Mouse (Mus musculus): Measurements from ENCODE around the gene Hsd17b13. TPM values are rescaled to one million over a fixed set of nuclear protein-coding genes. Genes with fewer than 3 reads are reported as not detected.

Hsd17b13 gene
- total and polyA plus RNA-seq, 2 experiments, result 179 to 252 TPM

- Histone ChIP-seq H3K79me2 (ENCODE audit: control insufficient read depth, insufficient read depth, low read length) (no peaks in the 10 kb centered on the region), H3K27me3 (ENCODE audit: control insufficient read depth, insufficient read depth, low read length) (no peaks in the 10 kb centered on the region), H3K36me3 (ENCODE audit: control insufficient read depth, insufficient read depth, low read length) (no peaks in the 10 kb centered on the region), H3K4me1 (ENCODE audit: control insufficient read depth, insufficient read depth, low read length) (peaks cover 4% of the 10 kb centered on the region), H3K4me3 (ENCODE audit: insufficient read depth, low read depth, low read length) (peak overlapping the region; percentile 75), H3K27ac (replicated peaks; ENCODE audit: insufficient read depth, low read depth, low read length) (peak overlapping the region; percentile 67), H3K9ac (ENCODE audit: low read depth, low read length) (peak overlapping the region; percentile 90)
- peak; percentile 83 for DNase-seq (ENCODE audit: extremely low read depth, low read depth, low spot score)
- 6% methylated on average over 27 of the region's 27 CpGs for WGBS
- TF ChIP-seq POLR2A (IDR thresholded peaks at IDR 0.05; ENCODE audit: extremely low read depth, insufficient read depth, low read length) (no peak), CTCF (IDR thresholded peaks at IDR 0.05; ENCODE audit: low read depth, low read length) (peak; percentile 66)
Measured at GRCm38 (mm10) chr5:103927429-103928195, 49.6 kb downstream of the Hsd17b13 start.

GRCm38 (mm10) chr5:103926398-103926797 is 50.8 kb downstream of the Hsd17b13 start:
- 71% methylated on average over 12 of the region's 12 CpGs for WGBS
- no peaks in the 10 kb centered on the region for H3K36me3 ChIP-seq (ENCODE audit: control insufficient read depth, insufficient read depth, low read length)
- TF ChIP-seq CTCF (IDR thresholded peaks at IDR 0.05; ENCODE audit: low read depth, low read length) (peak; percentile 62; the same call in 1 of the 2 replicates), POLR2A (IDR thresholded peaks at IDR 0.05; ENCODE audit: extremely low read depth, insufficient read depth, low read length) (no peak)
- peaks cover 4% of the 10 kb centered on the region for H3K4me1 ChIP-seq (ENCODE audit: control insufficient read depth, insufficient read depth, low read length)
- H3K9ac ChIP-seq (ENCODE audit: low read depth, low read length), result no peak overlapping the region
- H3K4me3 ChIP-seq (ENCODE audit: insufficient read depth, low read depth, low read length), result no peak overlapping the region
- peak; percentile 47 for DNase-seq (ENCODE audit: extremely low read depth, low read depth, low spot score)
- H3K27me3 ChIP-seq (ENCODE audit: control insufficient read depth, insufficient read depth, low read length), result no peaks in the 10 kb centered on the region
- H3K27ac ChIP-seq (replicated peaks; ENCODE audit: insufficient read depth, low read depth, low read length), result no peak overlapping the region
- H3K79me2 ChIP-seq (ENCODE audit: control insufficient read depth, insufficient read depth, low read length), result no peaks in the 10 kb centered on the region

- Histone ChIP-seq H3K4me1 (ENCODE audit: control insufficient read depth, insufficient read depth, low read length) (peaks cover 4% of the 10 kb centered on the region), H3K27ac (replicated peaks; ENCODE audit: insufficient read depth, low read depth, low read length) (no peak overlapping the region), H3K79me2 (ENCODE audit: control insufficient read depth, insufficient read depth, low read length) (no peaks in the 10 kb centered on the region), H3K36me3 (ENCODE audit: control insufficient read depth, insufficient read depth, low read length) (no peaks in the 10 kb centered on the region), H3K4me3 (ENCODE audit: insufficient read depth, low read depth, low read length) (no peak overlapping the region), H3K9ac (ENCODE audit: low read depth, low read length) (no peak overlapping the region), H3K27me3 (ENCODE audit: control insufficient read depth, insufficient read depth, low read length) (no peaks in the 10 kb centered on the region)
- DNase-seq (ENCODE audit: extremely low read depth, low read depth, low spot score), result no peak
- TF ChIP-seq POLR2A (IDR thresholded peaks at IDR 0.05; ENCODE audit: extremely low read depth, insufficient read depth, low read length), result no peak
- no peak for TF ChIP-seq CTCF (IDR thresholded peaks at IDR 0.05; ENCODE audit: low read depth, low read length)
- 78% methylated on average over 2 of the region's 2 CpGs for WGBS
Measured at GRCm38 (mm10) chr5:103923755-103924154, 53.5 kb downstream of the Hsd17b13 start.

- no peak overlapping the region for H3K4me3 ChIP-seq (ENCODE audit: insufficient read depth, low read depth, low read length)
- H3K36me3 ChIP-seq (ENCODE audit: control insufficient read depth, insufficient read depth, low read length), result no peaks in the 10 kb centered on the region
- DNase-seq (ENCODE audit: extremely low read depth, low read depth, low spot score), result no peak
- no peak overlapping the region for H3K27ac ChIP-seq (replicated peaks; ENCODE audit: insufficient read depth, low read depth, low read length)
- no peaks in the 10 kb centered on the region for H3K27me3 ChIP-seq (ENCODE audit: control insufficient read depth, insufficient read depth, low read length)
- no peak for TF ChIP-seq POLR2A (IDR thresholded peaks at IDR 0.05; ENCODE audit: extremely low read depth, insufficient read depth, low read length)
- TF ChIP-seq CTCF (IDR thresholded peaks at IDR 0.05; ENCODE audit: low read depth, low read length), result no peak
- WGBS, result 88% methylated on average over 6 of the region's 6 CpGs
- peaks cover 2% of the 10 kb centered on the region for H3K4me1 ChIP-seq (ENCODE audit: control insufficient read depth, insufficient read depth, low read length)
- no peak overlapping the region for H3K9ac ChIP-seq (ENCODE audit: low read depth, low read length)
- H3K79me2 ChIP-seq (ENCODE audit: control insufficient read depth, insufficient read depth, low read length), result no peaks in the 10 kb centered on the region
Measured at GRCm38 (mm10) chr5:103923101-103923500, 54.1 kb downstream of the Hsd17b13 start.

- no peaks in the 10 kb centered on the region for H3K27me3 ChIP-seq (ENCODE audit: control insufficient read depth, insufficient read depth, low read length)
- no peaks in the 10 kb centered on the region for H3K36me3 ChIP-seq (ENCODE audit: control insufficient read depth, insufficient read depth, low read length)
- WGBS, result 72% methylated on average over 5 of the region's 5 CpGs
- no peak overlapping the region for H3K9ac ChIP-seq (ENCODE audit: low read depth, low read length)
- no peaks in the 10 kb centered on the region for H3K79me2 ChIP-seq (ENCODE audit: control insufficient read depth, insufficient read depth, low read length)
- DNase-seq (ENCODE audit: extremely low read depth, low read depth, low spot score), result no peak
- H3K4me3 ChIP-seq (ENCODE audit: insufficient read depth, low read depth, low read length), result no peak overlapping the region
- H3K27ac ChIP-seq (replicated peaks; ENCODE audit: insufficient read depth, low read depth, low read length), result no peak overlapping the region
- H3K4me1 ChIP-seq (ENCODE audit: control insufficient read depth, insufficient read depth, low read length), result no peaks in the 10 kb centered on the region
- TF ChIP-seq CTCF (IDR thresholded peaks at IDR 0.05; ENCODE audit: low read depth, low read length) (no peak), POLR2A (IDR thresholded peaks at IDR 0.05; ENCODE audit: extremely low read depth, insufficient read depth, low read length) (no peak)
Measured at GRCm38 (mm10) chr5:103922436-103922835, 54.8 kb downstream of the Hsd17b13 start.

- Histone ChIP-seq H3K4me1 (ENCODE audit: control insufficient read depth, insufficient read depth, low read length) (no peaks in the 10 kb centered on the region), H3K9ac (ENCODE audit: low read depth, low read length) (no peak overlapping the region), H3K79me2 (ENCODE audit: control insufficient read depth, insufficient read depth, low read length) (no peaks in the 10 kb centered on the region), H3K36me3 (ENCODE audit: control insufficient read depth, insufficient read depth, low read length) (no peaks in the 10 kb centered on the region), H3K4me3 (ENCODE audit: insufficient read depth, low read depth, low read length) (no peak overlapping the region), H3K27me3 (ENCODE audit: control insufficient read depth, insufficient read depth, low read length) (no peaks in the 10 kb centered on the region), H3K27ac (replicated peaks; ENCODE audit: insufficient read depth, low read depth, low read length) (no peak overlapping the region)
- TF ChIP-seq POLR2A (IDR thresholded peaks at IDR 0.05; ENCODE audit: extremely low read depth, insufficient read depth, low read length), result no peak
- TF ChIP-seq CTCF (IDR thresholded peaks at IDR 0.05; ENCODE audit: low read depth, low read length), result no peak
- WGBS, result 79% methylated on average over 4 of the region's 4 CpGs
- no peak for DNase-seq (ENCODE audit: extremely low read depth, low read depth, low spot score)
Measured at GRCm38 (mm10) chr5:103919497-103919896, 57.7 kb downstream of the Hsd17b13 start.

Data from liver, adult 2 months (tissue).